Mouse (Mus musculus): ENCODE data around the gene Haus8. TPM values are rescaled to one million over a fixed set of nuclear protein-coding genes. Genes with fewer than 3 reads are reported as not detected.
"Not testable (repeated sequence)": the region's sequence is repeated elsewhere in the genome, so short reads cannot be mapped to it uniquely, and the experiment has no call there.

The Haus8 gene
- 10 to 100 TPM; 13.5 to 16.5 TPM for total RNA-seq (2021)
- long read RNA-seq, experiment 1, transcript Haus8-201 (11 exons, 2,013 nt), result major isoform, 13 of 18 reads
- long read RNA-seq, experiment 1, partial matches to known transcripts, result 0 of 18 reads
- long read RNA-seq, experiment 1, other reads (novel, unspliced or antisense), result 5 of 18 reads
- long read RNA-seq, experiment 2, partial matches to known transcripts, result 0 of 3 reads
- long read RNA-seq, experiment 2, other reads (novel, unspliced or antisense), result 2 of 3 reads

DNA sequence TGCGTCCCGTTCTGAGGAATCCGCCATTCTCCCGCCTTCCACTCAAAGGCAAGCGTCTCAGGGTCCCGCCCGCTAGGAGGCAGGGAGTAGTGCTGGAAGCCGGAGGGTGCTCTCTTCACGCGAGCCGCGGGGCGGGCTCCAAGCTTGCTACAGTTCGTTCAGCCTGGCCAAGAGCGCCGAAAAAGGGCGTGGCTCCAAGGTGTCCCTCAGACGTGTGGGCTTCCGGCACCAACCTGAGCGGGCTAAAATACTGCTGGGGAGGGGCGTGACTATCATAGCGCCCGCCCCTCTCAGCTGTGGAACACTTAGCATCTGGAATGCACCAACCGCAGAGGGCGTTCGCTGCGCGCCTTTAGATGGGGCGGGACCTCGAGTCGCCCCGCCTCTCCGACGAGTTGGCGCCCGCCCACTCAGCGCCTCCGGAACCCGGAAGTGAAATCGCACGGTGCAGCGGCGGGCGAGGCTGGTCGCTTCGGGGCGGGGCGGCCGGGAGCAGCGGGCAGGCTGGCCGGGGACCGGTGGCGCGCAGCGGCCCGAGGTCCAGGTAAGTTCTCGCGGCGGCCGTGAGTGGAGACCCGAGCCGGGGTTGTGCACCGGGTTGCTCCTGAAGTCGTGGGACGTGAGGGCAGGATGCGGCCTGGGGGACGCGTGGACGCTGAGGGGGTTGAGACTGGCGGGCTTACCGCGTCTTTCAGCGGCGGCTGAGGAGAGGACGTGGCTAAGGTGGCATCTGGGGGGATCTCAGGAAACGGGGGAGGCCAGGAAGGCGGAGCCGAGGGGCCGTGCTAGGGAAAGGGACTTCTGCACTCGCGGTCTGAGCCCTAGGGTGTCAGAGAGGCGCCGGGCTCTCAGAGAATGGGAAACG is at the start of gene Haus8, which contains the start of gene Myo9b:
Haus8 (minus strand) TSS at position 649 of the 865 bp plus-strand sequence.
Myo9b (plus strand) TSS at position 429 of the 865 bp plus-strand sequence.
- peak; percentile 97 to 98 for DNase-seq

GRCm38 (mm10) chr8:71319760-71320159 is 47.0 kb upstream of the Haus8 start:
- DNase-seq, result not testable (repeated sequence)

GRCm38 (mm10) chr8:71318610-71319009 is 45.9 kb upstream of the Haus8 start:
- DNase-seq, result not testable (repeated sequence)

- DNase-seq, result no peak
Measured at GRCm38 (mm10) chr8:71316486-71317031, 43.8 kb upstream of the Haus8 start.

DNA sequence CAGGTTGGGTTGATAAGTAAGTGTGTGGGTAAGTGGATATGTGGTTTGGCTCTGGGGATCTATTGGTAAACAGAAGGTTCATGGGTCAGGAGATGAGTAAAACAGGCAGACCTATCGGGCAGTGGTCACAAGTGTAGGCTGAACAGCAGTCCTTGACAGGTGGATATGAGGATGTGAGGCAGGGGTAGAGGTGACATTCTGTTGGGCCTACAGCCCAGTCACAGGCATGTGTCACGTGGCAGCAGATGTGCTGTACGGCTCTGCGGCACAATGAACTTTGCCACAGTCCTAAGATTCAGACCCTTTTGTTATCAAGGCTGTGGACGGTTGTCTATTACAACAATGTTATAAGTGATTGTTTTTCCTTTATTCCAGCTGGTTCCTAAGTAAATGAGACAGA is 43.2 kb upstream of the Haus8 start:
- no peak for DNase-seq

GRCm38 (mm10) chr8:71313951-71314350 is 41.2 kb upstream of the Haus8 start:
- no peak for DNase-seq

GRCm38 (mm10) chr8:71312700-71313099 is 40.0 kb upstream of the Haus8 start:
- peak; percentile 73 for DNase-seq

- peak; percentile 48 to 51 for DNase-seq
Measured at GRCm38 (mm10) chr8:71310446-71310845, 37.7 kb upstream of the Haus8 start.

DNA sequence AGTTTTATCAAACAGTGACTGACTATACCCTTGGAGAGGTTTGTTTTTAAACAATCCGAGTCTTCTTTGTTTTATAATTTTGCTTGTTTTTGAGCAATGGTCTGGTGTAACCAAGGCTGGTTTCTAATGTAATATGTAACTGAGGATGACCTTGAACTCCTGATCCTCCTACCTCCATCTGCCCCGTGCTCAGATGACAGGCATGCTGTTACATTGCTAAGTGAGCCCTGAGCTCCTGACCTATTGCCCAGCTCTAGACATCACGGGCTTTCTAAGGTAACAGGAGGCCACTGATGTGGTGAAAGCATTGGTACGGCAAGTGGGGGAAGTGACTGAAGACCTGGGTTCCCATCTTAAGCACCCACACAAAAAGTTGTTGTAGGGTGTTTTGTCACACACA is 35.2 kb upstream of the Haus8 start:
- DNase-seq, result no peak

DNA sequence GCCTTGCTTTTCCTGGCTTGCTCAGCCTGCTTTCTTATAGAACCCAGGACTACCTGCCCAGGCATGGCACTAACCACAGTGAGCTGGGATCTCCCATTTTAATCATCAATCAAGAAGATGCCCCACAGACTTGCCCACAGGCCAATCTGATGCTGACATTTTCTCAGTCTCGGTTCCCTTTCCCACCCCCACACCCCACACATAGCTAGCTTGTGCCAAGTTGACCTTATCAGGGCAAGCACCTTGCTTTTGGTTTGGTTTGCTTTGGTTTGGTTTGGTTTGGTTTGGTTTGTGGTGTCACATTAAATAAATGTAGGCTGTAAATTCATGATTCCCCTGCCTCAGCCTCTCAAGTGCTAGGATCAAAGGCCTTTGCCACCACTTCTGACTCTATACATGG is 34.6 kb upstream of the Haus8 start:
- no peak for DNase-seq

DNA sequence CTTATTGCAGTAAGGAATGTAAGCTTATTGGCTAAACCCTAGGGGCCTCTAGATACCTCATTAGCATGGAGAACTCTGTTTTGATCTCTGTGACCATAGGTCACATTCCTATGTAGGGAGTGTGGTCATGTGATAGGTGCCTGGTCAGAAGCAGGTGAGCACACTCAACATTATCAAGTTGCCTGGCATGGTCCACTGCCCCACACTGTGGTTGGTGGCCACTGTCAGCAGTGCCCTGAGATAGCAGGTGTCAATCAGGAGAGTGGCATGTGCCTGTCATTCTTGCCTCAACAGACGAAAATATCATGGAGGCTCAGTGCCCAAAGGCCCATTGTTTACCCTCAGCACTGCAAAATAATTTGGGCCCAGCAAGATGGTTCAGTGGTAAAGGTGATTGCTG is 33.3 kb upstream of the Haus8 start:
- DNase-seq, result no peak

GRCm38 (mm10) chr8:71303632-71304031 is 30.9 kb upstream of the Haus8 start:
- no peak for DNase-seq

GRCm38 (mm10) chr8:71302788-71303187 is 30.1 kb upstream of the Haus8 start:
- DNase-seq, result no peak

DNA sequence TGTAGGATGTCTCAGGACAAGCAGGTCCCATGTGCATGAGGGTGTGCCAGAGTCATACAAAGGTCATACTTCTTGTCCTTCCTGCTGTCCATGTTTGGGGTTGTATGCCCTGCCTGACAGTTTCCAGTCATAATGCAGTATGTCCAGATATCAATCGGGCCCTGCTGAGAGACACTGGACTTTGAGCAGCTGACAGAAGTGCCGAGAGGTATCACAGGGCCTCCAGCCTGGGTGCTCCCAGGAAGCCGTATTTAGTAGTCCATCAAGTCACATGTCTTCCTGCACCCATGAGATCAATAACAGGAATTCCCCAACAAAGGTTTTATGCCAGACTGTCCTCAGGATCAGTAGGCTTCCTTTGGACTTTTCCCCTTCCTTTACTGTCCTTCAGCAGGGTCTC is 27.0 kb upstream of the Haus8 start:
- DNase-seq, result no peak

- DNase-seq, result no peak
Measured at GRCm38 (mm10) chr8:71297439-71297838, 24.7 kb upstream of the Haus8 start.

DNA sequence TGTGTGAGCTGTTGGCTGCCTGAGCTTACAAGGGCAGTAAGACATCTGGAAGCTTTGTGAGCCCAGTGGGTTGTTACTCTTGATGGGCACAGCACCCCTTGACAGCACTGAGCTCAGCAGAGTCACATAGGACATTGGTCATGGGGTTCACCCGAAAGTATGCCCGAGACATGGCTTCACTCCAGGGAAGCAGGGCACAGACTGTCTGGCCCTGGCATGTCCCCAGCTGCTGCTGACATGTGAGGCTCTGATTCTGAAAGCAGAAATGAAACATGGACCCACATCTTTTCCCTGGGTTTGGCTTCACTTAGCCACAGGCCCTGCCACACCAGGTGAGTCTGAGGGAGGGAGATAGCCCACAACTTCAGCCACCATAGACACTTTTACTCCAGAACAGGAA is 24.1 kb upstream of the Haus8 start:
- DNase-seq, result no peak

- no peak for DNase-seq
Measured at GRCm38 (mm10) chr8:71296188-71296621, 23.5 kb upstream of the Haus8 start.

DNA sequence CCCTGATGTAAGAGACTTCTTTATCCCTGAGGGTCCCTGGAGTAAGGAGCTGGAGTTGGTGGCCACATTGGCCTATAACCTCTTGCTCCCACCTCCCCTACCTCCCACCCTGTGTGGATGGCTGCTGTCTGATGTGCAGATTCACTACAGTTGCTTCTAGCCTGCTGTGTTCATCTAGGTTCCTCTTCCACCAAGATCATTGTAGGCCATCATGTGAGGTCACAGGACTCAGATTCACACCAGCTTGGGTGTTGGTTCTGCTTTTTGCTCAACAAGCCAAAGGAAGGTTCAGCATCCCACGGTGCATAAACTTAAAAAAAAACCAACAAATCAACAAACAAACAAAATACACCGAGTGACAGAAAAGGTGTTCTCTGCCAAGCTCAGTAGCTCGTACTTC is 21.2 kb upstream of the Haus8 start:
- not testable (repeated sequence) for DNase-seq

DNA sequence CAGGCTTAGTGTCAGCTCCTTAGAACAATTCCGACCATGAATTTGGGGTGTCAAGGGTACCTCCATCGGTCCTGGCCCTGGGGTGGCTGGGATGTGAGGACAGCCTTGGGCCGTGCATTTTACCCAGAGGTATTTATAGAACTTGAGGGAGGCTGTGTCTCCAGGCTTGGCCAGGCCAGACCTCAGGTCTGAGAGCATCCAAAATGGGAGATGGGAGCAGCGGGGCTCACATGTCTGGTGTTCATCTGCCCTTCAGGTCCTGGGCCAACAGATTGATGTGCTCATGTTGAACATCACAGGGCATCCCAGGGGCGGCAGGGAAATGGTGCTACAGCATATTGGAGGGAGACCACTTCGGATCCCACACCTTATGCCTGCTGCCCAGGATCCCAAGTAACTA is 18.6 kb upstream of the Haus8 start:
- no peak for DNase-seq

DNA sequence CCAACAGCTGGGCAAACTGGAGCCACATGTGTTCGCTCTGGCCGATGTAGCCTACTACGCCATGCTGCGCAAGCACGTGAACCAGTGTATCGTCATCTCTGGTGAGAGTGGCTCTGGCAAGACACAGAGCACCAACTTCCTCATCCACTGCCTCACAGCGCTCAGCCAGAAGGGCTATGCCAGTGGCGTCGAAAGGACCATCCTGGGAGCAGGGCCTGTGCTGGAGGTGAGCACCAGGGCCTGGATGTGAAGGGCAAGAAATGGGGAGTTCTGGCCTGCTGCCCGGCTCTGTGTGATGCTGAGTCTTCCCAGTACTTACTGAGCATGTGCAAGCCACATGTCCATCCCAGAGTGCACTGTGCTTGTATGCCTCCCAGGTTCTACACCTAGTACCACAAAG is 18.2 kb upstream of the Haus8 start:
- DNase-seq, result no peak

GRCm38 (mm10) chr8:71290211-71290610 is 17.5 kb upstream of the Haus8 start:
- no peak for DNase-seq

DNA sequence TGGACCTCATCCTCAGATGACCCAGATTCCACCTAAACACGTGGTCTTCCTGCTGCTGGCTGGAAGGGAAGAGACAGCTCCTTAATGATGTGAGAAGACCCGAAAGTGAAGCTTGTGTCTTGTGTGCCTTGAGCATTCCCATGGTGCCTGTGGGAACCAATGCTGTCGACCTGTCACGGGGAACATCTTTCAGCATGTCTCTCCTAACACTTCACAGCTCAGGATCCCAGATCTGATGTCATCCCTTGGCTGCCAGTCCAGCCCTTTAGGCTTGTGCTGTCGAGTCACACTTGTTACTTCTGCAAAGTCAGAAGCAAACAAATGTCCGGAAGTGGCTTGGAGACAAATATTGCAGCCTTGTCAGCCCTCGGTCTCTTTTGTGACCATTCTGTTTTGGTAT is 16.4 kb upstream of the Haus8 start:
- no peak for DNase-seq

- DNase-seq, result no peak
Measured at GRCm38 (mm10) chr8:71288441-71288949, 15.8 kb upstream of the Haus8 start.
